Mouse (Mus musculus): ENCODE results near the gene Rab44. TPM values are rescaled to one million over a fixed set of nuclear protein-coding genes. Genes with fewer than 3 reads are reported as not detected.

Gene Rab44
- total RNA-seq, 2 experiments from 2014 or later = 0.69 TPM; not detected in 1

DNA sequence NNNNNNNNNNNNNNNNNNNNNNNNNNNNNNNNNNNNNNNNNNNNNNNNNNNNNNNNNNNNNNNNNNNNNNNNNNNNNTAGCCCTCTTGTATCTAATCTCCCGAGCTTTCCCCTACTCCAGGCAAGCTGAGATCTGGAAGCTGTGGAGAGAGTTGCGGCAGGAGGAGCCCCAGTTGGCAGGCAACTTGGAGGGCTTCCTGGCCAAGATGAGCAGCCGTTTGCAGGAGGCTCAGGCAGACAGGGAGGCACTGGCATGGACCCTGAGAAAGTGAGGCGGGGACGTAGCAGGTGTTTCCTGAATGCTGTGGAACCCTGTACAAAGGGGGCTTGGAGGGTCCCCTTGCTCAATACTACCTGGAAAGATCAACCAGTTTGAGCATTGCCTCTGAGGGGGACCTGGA, 21.1 kb downstream of the Rab44 start:
- no peak for DNase-seq

DNA sequence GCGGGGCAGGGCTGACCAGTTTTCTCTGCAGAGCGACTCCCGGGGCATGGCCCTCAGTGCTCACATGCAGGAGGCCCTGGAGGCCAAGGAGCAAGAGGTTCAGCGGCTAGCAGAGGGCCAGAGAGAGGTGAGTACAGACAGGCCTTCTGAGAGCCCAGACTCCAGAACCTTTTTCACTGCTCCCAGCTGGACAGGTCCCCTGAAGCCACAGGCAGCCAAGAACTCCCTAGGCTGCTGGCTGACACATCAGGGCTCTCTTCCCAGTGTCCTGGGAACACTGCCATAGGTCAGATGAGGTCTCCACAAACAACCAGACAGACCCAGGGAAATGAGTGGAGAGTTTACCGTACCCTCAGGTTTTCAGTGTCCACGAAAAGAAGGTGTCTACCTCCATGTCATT, 22.3 kb downstream of the Rab44 start:
- peak; percentile 91 for DNase-seq

DNA sequence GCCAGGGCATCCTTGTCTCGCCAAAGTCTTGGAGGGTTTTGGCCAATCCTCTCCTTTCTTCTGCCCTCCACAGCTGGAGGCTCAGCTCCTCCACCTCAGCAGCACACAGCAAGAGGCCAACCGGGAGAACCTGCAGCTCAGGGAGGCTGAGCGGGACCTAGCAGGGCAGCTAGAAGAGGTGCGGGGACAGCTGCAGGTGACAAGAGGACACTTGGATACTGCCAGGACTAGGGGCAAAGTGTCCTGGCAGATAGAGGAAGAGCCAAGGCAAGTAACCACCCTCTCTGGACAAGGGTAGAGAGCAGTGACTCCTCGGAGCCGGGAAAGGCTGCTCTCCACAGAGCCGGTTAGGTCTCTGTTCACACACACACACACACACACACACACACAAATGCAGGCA, 24.0 kb downstream of the Rab44 start:
- DNase-seq = no peak

DNA sequence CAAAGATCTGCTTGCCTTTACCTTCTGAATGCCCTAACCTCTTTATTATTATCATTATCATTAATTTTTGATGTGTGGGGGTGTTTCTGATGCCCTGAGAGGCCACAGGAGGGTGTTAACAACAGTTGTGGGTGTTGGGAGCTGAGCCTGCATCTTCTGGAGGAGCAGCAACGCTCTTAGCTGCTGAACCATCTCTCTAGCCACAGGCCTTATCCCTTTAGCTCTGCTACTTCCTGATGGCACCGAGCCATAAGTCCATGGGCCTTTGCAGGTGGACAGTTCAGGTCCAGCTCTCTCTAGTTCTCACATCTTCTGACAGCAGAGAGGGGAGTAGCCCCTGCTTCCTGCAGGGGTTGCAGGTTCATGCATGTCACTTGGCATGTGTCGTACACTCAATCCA, 27.6 kb downstream of the Rab44 start:
- no peak for DNase-seq

DNA sequence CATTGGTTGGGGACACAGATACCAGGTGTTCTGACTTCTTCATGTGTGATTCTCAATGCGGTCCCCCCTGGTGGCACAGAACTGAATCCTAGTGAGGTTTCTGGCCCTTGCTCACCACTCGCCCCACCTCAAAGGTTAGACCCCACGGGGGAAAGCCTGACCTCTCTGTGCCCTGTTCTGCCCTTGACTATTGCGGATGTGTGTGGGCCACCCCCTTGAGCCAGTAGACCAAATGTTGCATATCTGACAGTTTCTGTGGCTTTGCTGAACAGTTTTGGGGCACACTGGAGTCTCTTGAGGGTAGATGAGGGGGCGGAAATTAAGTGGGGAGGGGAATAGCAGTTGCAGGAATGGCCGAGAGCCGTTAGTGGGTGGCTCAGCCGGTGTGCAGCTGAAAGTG, 29.3 kb downstream of the Rab44 start:
- no peak for DNase-seq

DNA sequence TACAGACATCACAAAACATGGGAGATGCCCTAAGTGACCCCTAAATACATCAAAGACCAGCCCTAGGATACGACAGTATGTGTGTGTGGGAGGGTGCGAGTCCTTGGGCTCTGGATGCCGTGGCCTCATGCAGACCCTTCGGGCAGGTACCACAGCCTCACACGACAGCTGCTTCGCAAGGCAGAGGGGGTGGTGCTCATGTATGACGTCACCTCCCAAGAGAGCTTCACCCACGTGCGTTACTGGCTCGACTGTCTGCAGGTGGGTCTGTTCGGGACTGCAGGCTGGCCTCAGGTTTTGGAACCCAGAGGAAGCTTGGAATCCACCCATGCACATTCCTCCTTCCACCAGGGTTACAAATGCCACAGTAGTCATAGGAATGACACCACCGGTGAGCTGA, 31.2 kb downstream of the Rab44 start:
- DNase-seq = no peak

DNA sequence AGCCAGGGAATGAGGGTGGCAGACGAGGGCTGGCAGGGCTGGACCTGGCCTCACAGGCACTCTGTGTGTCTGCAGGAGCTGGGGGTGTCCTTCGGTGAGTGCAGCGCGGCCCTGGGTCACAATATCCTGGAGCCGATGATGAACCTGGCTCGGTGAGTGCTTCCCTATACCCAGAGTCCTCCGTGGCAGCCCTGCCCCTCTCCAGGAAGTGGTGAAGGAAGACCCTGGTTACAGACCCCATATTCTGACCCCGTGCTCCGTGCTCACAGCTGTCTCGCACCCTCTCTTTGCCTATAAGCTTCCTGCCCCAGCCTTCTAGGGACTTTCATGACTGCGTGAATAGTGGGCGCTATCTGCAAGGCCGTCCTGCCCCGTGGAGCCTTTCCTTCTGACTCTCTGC, 33.3 kb downstream of the Rab44 start:
- DNase-seq = no peak

DNA sequence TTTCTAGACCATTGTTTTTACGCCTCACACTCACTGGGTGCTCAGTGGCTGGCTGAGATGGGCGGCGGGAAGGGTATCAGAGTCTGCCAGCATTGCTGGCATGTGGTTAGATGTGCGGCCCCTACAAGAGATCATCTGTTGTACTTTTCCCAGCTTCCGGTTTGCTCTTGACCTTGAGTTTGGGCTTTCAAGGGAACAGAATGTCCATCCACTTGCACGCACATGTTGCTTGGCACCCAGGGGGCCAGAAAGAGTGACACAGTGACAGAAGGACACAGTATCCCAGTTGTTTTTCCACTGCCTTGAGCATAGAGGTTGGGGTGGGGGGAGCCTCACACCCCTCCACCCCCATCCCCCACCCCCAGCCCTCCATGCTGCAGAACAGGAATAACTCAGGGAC, 33.8 kb downstream of the Rab44 start:
- DNase-seq = no peak

DNA sequence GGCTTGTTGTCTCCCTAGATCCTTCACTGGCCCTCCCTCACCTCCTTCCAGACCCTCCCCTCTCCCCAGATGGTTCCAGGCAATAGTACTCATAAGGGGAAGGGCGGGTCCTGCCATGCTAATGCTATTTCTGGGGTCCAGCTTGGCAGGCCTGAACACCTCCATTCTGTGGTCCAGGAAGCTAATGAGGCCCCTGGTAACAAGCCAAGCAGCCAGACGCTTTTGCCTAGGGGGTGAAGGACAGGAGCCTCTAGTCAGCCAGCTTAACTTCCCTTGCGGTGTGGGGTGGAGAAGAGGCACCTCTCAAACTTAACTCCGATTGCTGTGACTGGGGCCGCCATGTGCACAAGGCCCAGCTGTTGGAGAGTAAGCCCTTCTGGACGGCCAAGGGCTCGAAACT, 35.8 kb downstream of the Rab44 start:
- no peak for DNase-seq

DNA sequence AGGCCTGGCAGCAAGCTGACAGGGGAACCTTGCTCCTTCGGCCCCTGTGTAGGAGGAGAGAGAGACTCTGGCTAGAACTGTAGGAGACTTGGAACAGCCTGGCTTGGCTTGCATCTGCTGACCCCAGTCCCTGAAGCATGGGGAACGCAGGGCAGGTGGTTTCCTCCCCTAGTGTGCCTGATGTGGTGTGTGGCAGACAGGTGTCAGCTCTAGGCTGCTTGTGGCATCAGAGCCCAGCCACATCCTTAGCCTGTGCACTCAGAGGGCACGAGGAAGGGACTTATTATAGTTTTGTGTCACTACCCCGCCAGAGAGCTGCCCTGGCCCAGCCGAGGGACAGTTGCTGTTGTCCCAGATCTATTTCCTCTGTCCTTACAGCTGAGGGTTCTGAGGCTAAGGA, 38.6 kb downstream of the Rab44 start:
- no peak for DNase-seq

DNA sequence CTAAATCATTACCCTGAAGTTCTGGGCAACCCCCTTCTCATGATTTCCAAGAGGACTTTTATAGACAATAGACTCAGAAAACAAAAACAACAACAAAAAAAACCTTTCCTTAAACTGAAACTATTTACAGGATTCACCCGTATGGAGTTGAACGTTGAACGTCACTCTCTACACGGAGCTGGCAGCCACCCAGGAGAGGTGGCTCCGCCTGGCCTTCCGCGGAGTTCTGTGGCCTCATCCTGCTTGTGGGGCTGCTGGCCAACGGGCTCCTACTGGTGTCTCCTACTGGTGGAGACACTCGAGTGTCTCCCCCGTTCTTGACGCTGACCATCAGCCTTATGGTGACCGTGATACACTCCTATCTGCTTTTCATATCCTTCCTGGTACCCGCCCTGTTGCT, 40.3 kb downstream of the Rab44 start:
- no peak for DNase-seq

DNA sequence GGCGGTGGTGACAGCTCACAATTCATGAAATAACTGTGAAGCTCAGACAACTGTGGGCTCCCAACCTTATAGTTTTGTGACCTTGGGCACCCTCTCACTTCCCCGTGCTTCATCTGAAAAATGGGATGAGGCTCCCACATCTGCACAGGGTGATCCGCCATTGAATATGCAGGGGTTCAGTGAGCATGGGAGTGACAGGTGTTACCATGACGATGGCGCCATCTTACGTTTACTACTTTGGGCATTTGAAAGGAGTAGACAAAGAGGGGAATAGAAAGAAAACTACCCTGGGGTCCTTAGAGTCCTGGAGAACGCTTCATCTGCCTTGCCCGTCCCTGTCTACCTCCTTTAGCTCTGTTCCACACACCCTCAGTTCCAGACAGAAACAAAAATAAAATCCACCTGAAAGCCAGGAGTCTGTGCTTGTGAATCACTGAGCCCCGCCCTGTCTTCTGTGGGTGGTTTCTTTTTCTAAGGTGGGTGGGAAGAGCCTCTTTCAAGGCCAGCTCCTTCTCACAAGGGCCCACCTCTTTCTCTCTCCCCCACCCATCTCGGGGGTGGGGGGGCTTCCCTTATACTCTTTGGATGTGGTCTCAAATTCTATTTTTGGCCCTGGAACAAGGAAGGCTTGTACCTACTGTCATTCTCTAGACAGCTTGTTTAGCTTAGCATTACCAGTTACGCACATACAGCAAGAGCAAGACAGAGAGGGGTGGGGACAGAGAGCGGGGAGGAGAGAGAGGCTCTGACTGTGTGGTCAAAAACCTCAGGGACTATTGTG, 41.6 kb downstream of the Rab44 start:
- no peak for DNase-seq

DNA sequence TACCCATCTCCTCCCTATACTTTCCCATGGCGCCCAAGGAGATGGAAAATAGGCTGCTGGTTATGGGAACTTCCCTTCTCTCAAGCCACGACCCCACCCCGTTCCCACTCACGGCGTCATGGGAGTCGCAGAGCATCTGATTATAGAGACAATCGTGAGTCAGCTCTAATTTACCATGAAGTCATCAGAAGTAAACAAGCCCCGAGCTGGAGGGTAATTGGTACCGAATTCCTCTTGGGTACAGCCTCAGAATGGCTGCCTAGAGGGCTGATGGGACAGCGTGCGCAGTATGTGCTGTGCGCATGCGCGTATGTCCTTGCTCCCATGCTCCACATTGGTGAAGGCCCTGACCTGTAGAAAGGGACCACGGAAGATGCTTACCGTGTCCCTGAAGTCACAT, 42.5 kb downstream of the Rab44 start:
- no peak for DNase-seq

DNA sequence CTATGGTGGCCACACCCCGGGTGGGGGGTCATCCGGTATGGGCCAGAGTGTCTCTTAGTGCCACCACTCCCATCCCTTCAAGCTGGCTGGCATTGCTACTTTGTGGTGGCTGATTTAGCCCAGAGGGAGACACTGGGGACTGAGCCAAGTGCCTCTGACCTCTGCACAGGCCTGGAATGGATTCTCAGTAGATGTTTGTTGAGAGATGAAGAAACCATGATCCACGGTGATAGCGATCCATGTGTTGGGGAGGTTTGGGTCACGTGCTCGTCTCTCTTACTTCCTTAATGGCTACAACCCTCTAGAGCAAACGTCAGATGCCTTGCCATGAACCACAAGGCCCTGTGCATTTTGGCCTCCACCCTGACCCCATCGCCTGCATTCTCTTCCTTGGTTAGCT, 42.9 kb downstream of the Rab44 start:
- no peak for DNase-seq

DNA sequence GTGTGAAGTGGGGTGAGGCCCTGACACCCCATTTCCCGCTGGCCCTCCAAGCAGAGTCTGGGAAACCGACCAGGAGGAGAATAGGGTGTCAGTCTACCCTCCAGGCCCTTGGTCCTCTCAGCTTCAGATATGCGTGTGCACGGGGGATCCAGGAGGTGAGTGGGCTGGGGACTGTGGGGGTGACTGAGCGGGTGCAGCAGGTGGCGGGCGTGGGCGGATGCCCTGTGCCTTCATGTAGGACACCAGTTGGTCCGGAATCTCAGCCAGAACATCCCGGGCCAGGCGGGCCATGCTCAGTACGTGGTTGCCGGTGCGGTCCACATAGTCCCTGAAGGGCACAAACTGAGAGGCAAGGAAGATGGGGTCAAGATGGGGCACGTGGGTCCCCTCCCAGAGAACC, 45.0 kb downstream of the Rab44 start:
- DNase-seq = no peak

DNA sequence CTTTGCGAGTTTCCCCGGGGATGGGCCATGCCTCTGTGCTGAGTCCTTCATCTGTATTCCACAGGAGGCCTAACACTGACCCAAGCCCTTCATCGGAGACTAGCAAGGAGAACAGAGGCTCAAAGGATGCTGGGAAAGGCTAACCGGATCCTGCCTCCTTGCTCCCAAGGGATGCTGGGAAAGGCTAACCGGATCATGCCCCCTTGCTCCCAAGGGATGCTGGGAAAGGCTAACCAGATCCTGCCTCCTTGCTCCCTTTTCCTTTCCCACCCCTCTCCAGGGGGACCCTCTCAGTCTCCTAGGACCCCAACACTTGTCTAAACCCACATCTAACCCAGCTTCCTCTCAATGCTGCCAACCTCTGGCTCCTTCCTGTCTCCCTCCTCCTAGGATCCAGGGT, 45.4 kb downstream of the Rab44 start:
- no peak for DNase-seq

DNA sequence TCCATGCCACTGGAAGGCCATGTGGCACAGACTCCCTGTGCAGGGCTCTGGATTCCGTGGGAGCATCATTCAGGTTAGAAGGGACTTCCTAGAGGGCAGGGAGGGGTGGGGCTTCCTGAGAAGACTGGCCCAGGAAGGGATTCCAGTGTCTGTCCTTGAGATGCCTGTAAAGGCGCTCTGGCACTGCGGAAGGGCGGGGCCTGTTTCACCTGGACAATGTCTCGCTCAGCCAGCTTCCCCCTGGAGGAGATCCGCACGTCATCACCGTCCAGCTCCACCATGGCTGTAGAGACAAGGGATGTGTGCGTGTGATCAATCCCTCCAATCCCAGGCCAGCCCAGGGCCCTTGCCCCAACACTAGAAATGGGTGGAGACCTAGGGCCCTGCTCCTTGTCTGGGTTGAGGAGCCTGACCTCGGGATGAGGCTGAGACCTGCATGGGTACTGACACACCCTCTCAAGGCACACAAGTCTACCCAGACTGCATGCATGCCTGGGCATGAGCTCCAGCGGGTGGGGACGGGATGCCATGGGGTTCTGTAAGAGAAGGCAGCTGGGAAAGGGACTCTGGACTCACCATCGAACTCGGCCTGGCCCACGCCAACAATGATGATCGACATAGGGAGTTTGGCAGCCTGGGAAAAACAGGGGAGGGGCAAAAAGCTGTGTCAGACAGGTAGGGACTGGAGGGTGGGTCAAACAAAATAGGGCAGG, 46.0 kb downstream of the Rab44 start:
- DNase-seq = no peak

DNA sequence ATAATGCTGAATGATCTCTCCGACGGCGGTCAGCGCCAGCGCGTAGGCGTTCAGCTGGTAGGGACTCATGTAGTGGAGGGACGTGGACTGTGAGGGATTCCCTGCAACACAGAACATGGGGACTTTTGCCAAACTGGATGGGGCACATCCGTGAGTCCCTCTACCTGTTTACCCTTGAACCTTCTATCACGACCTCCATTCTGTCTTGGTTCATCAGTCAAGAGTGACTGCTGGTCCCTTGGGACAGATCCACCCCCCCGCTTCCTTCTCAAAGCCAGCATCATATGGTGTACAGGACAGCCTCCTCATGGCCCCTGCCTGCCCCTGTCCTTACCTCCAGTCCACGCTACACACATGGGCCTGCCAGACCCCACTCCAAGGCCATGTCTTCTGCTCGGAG, 48.4 kb downstream of the Rab44 start:
- no peak for DNase-seq

DNA sequence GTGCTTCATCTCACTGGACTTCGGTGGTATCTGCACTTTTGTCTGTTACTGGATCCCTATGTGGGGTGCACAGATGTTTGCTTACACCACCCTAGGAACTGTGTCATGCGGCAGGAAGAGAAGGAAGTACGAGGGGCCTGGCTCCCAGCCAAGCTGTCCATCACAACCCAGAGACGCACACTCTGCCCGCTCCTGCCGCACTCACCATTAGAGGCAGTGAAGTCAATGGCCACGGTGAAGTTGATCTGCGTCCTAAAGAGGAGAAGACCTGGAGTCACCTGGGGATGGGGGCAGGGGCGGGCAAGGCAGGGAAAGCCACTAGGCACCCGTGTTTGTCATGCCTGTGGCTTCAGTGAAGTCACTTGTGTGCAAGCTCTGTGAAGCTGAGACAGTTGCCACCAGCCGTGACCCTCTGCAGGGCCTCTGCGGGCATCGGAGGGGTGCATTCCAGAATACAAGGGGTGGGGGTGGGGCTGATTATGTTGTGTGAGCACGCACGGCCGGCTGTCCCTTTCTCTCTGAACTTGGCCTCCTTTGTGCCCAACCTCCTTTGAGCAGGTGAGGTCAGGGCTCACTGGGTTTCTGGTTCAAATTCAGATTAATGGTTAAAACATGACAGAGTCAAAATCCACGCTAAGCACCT, 50.6 kb downstream of the Rab44 start:
- DNase-seq = peak; percentile 23 to 37

DNA sequence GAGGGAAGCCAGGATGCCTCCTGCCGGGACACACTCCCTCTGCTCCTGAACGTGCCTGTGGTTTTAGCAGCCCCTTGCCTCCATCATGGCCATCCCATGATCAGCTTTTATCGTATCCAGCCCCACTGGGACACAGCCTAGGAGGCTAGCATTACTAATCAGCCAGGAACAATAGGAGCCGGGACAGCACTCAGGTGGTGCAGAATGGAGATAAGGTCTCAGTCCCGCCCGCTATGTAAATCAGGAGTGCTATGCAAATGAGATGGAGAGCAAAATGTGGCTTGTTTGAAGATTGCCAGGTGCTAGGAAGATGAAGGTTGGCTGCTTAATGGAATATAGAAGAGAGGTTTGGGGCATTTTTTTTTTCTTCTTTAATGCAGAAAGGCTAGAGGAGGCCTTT, 51.5 kb downstream of the Rab44 start:
- DNase-seq = no peak

DNA sequence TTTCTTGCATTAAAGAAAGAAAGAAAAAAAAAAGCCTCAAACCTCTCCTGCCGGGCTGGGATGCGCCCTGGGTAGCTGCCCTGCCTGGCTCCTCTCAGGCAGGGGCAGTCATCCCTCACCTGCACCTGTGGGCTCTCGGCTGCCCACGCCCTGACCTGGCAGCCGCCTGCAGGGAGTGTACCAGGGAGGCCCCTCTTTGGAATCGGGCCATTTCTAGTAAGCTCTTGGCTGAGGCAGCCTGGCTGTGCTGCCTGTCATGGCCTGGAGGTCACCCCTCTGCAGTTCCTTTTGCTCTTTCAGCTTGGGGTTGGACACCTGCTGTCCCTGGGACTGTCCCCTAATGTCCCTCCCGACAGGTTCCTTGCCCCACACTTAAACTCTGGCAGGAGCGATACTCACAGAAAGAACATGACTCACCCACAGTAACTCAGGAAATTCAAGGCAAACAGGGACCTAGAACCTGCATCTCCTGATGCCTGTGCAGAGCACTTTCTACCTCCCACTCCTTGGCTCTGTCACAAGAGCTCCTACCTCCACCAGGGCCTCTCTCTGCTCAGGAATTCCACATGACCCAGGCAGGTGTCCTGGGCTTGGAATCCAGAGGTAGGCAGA, 52.1 kb downstream of the Rab44 start:
- no peak for DNase-seq

DNA sequence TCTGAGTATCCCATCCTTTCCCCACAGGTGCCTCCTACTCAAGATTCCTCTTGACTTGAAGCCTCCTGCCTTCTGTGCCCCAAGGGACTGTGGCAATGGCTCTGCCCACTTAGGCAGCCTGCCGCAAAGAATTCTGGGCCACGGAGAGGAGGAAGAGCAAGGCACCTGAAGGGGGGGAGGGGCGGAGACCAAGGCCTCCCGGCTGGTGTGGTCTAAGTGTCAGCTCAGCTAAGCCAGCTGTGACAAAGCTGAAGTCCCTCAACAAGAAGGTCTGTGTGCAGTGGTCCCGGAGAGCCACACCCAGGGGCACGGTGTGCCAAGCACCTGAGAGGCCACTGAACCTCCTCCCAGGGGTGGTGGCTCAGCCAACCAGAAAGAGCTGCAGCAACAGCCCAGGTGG, 53.4 kb downstream of the Rab44 start:
- DNase-seq = peak in 1 of 2 experiments; percentile 29

DNA sequence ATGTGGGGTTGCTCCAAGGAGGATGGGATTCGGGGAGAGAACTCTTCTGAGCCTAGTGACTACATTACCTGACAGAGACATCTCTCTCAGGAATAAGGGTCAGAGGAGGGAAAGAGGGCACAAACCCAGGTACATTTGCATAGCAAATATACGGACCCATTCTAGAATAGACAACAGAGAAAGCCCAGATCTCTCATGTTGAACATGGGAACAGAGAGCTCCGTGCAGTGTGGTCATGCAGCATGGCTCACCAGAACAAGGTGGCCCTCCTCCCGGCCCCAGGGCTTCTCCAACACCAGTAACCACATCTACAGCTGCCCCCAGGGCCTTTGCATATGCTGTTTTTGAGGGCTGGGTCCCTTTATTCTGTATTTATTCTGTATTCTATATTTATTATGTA, 54.5 kb downstream of the Rab44 start:
- DNase-seq = no peak

Measured in heart, adult 18-20 months (tissue).